Mouse (Mus musculus): Measurements from ENCODE around the gene C2cd3. TPM values are rescaled to one million over a fixed set of nuclear protein-coding genes. Genes with fewer than 3 reads are reported as not detected.

Gene C2cd3
- total RNA-seq, 2 experiments from 2014 or later: 23.0 to 65.5 TPM

GRCm38 (mm10) chr7:100400899-100401539 lies 29.0 kb downstream of the C2cd3 start:
- ATAC-seq (replicated peaks; ENCODE audit: poor library complexity): no peak

GRCm38 (mm10) chr7:100402715-100403114 lies 30.7 kb downstream of the C2cd3 start:
- ATAC-seq (replicated peaks; ENCODE audit: poor library complexity): no peak

GRCm38 (mm10) chr7:100407677-100408076 lies 35.6 kb downstream of the C2cd3 start:
- ATAC-seq (replicated peaks; ENCODE audit: poor library complexity): no peak

- no peak for ATAC-seq (replicated peaks; ENCODE audit: poor library complexity)
These were observed 36.7 kb downstream of the C2cd3 start for GRCm38 (mm10) chr7:100408684-100409083.

- no peak for ATAC-seq (replicated peaks; ENCODE audit: poor library complexity)
These were observed 53.8 kb downstream of the C2cd3 start for GRCm38 (mm10) chr7:100425795-100426194.

- peak; percentile 67 for ATAC-seq (replicated peaks; ENCODE audit: poor library complexity)
These were observed 57.1 kb downstream of the C2cd3 start for GRCm38 (mm10) chr7:100429102-100429501.

- peak; percentile 65 for ATAC-seq (replicated peaks; ENCODE audit: poor library complexity)
These were observed 57.9 kb downstream of the C2cd3 start for GRCm38 (mm10) chr7:100429911-100430310.

- ATAC-seq (replicated peaks; ENCODE audit: poor library complexity): peak; percentile 66
These were observed 59.1 kb downstream of the C2cd3 start for GRCm38 (mm10) chr7:100431103-100431502.

- ATAC-seq (replicated peaks; ENCODE audit: poor library complexity): no peak
These were observed 61.3 kb downstream of the C2cd3 start for GRCm38 (mm10) chr7:100433295-100433694.

- ATAC-seq (replicated peaks; ENCODE audit: poor library complexity): peak; percentile 60
These were observed 71.7 kb downstream of the C2cd3 start for GRCm38 (mm10) chr7:100443728-100444127.

- ATAC-seq (replicated peaks; ENCODE audit: poor library complexity): no peak
These were observed 74.2 kb downstream of the C2cd3 start for GRCm38 (mm10) chr7:100446271-100446670.

GRCm38 (mm10) chr7:100448530-100448929 lies 76.5 kb downstream of the C2cd3 start:
- ATAC-seq (replicated peaks; ENCODE audit: poor library complexity): no peak

GRCm38 (mm10) chr7:100448985-100449384 lies 77.0 kb downstream of the C2cd3 start:
- ATAC-seq (replicated peaks; ENCODE audit: poor library complexity): 0 out of 2 replicates have a peak, but pooled peaks have one; percentile 31

GRCm38 (mm10) chr7:100458153-100458552 lies 86.1 kb downstream of the C2cd3 start:
- peak; percentile 81 for ATAC-seq (replicated peaks; ENCODE audit: poor library complexity)

GRCm38 (mm10) chr7:100459862-100460261 lies 87.8 kb downstream of the C2cd3 start:
- no peak for ATAC-seq (replicated peaks; ENCODE audit: poor library complexity)

- 0 out of 2 replicates have a peak, but pooled peaks have one; percentile 4 for ATAC-seq (replicated peaks; ENCODE audit: poor library complexity)
These were observed 89.7 kb downstream of the C2cd3 start for GRCm38 (mm10) chr7:100461621-100462151.

GRCm38 (mm10) chr7:100463194-100463593 lies 91.2 kb downstream of the C2cd3 start:
- peak; percentile 38 for ATAC-seq (replicated peaks; ENCODE audit: poor library complexity)

- no peak for ATAC-seq (replicated peaks; ENCODE audit: poor library complexity)
These were observed 91.7 kb downstream of the C2cd3 start for GRCm38 (mm10) chr7:100463757-100464156.

- no peak for ATAC-seq (replicated peaks; ENCODE audit: poor library complexity)
These were observed 92.2 kb downstream of the C2cd3 start for GRCm38 (mm10) chr7:100464248-100464647.

- no peak for ATAC-seq (replicated peaks; ENCODE audit: poor library complexity)
These were observed 93.2 kb downstream of the C2cd3 start for GRCm38 (mm10) chr7:100465248-100465647.

GRCm38 (mm10) chr7:100465656-100466309 lies 93.8 kb downstream of the C2cd3 start:
- ATAC-seq (replicated peaks; ENCODE audit: poor library complexity): peak; percentile 51

Data from megakaryocyte progenitor cell, adult 5-6 weeks (primary cell).